Mouse (Mus musculus) spleen, adult 18-20 months (tissue): ENCODE measurements around the gene Snx11.

Source experiments
- DNase-seq, 2 experiments: peaks; one replicate each; pipeline ENCODE4 v3.0.0; 2022; ENCODE audit warnings: mixed read lengths in 2 of 2

The Snx11 gene

GRCm38 (mm10) chr11:96760042-96760441 lies 17.3 kb downstream of the Snx11 start:
- no peak for DNase-seq

- DNase-seq: no peak
Measured at GRCm38 (mm10) chr11:96758402-96758801, 19.0 kb downstream of the Snx11 start.

- no peak for DNase-seq
Measured at GRCm38 (mm10) chr11:96757421-96757820, 19.9 kb downstream of the Snx11 start.

- no peak for DNase-seq
Measured at GRCm38 (mm10) chr11:96755298-96755697, 22.1 kb downstream of the Snx11 start.

- no peak for DNase-seq
Measured at GRCm38 (mm10) chr11:96747555-96747954, 29.8 kb downstream of the Snx11 start.

- no peak for DNase-seq
Measured at GRCm38 (mm10) chr11:96746648-96747047, 30.7 kb downstream of the Snx11 start.

GRCm38 (mm10) chr11:96743891-96744290 lies 33.5 kb downstream of the Snx11 start:
- no peak for DNase-seq

- no peak for DNase-seq
Measured at GRCm38 (mm10) chr11:96743000-96743399, 34.4 kb downstream of the Snx11 start.

GRCm38 (mm10) chr11:96741995-96742394 lies 35.4 kb downstream of the Snx11 start:
- DNase-seq: no peak

GRCm38 (mm10) chr11:96740796-96741195 lies 36.6 kb downstream of the Snx11 start:
- no peak for DNase-seq

GRCm38 (mm10) chr11:96737673-96738471 lies 39.5 kb downstream of the Snx11 start:
- no peak for DNase-seq

GRCm38 (mm10) chr11:96736361-96736760 lies 41.0 kb downstream of the Snx11 start:
- DNase-seq: no peak

GRCm38 (mm10) chr11:96735908-96736307 lies 41.5 kb downstream of the Snx11 start:
- DNase-seq: no peak

GRCm38 (mm10) chr11:96732657-96733056 lies 44.7 kb downstream of the Snx11 start:
- DNase-seq: no peak

GRCm38 (mm10) chr11:96730327-96730726 lies 47.0 kb downstream of the Snx11 start:
- DNase-seq: no peak

GRCm38 (mm10) chr11:96729462-96729861 lies 47.9 kb downstream of the Snx11 start:
- DNase-seq: no peak

- DNase-seq: no peak
Measured at GRCm38 (mm10) chr11:96728577-96728976, 48.8 kb downstream of the Snx11 start.

- no peak for DNase-seq
Measured at GRCm38 (mm10) chr11:96725833-96726232, 51.5 kb downstream of the Snx11 start.

GRCm38 (mm10) chr11:96718609-96719008 lies 58.8 kb downstream of the Snx11 start:
- DNase-seq: no peak
